Mouse (Mus musculus) spleen, embryonic (tissue): ENCODE measurements around the gene Dcp1b.
"Not testable (repeated sequence)": the region's sequence is repeated elsewhere in the genome, so short reads cannot be mapped to it uniquely, and the experiment has no call there.

Experiments
- CTCF ChIA-PET: fragments of 350-600 bp; sonication (Branson Sonifier 250); formaldehyde crosslinking; loops from one replicate; lab custom pipeline; 2022; lab: Charles Lee

Gene Dcp1b

GRCm38 (mm10) chr6:119194601-119195000, 19.5 kb downstream of the Dcp1b start:
- CTCF ChIA-PET: no interaction called here

- CTCF ChIA-PET: no interaction called here
Measured at GRCm38 (mm10) chr6:119196382-119197305, 21.6 kb downstream of the Dcp1b start, which contains the start of gene Cacna1c. TSS of gene Cacna1c (minus strand) at chr6:119196418.

GRCm38 (mm10) chr6:119198534-119199273, 23.7 kb downstream of the Dcp1b start:
- CTCF ChIA-PET: no interaction called here

GRCm38 (mm10) chr6:119199274-119199879, 24.3 kb downstream of the Dcp1b start:
- CTCF ChIA-PET: no interaction called here

- CTCF ChIA-PET: no interaction called here
Measured at GRCm38 (mm10) chr6:119200362-119200761, 25.3 kb downstream of the Dcp1b start.

GRCm38 (mm10) chr6:119201575-119201974, 26.5 kb downstream of the Dcp1b start:
- CTCF ChIA-PET: no interaction called here

- CTCF ChIA-PET: no interaction called here
Measured at GRCm38 (mm10) chr6:119204286-119204685, 29.2 kb downstream of the Dcp1b start.

GRCm38 (mm10) chr6:119204915-119205314, 29.9 kb downstream of the Dcp1b start:
- CTCF ChIA-PET: no interaction called here

- CTCF ChIA-PET: not testable (repeated sequence)
Measured at GRCm38 (mm10) chr6:119206006-119206405, 31.0 kb downstream of the Dcp1b start.

- CTCF ChIA-PET: interaction anchor here (0.5 kb wide), 1 partner anchor 713 kb away, joined by 7 read pairs; no protein-coding TSS in a partner anchor
Measured at GRCm38 (mm10) chr6:119213375-119213774, 38.3 kb downstream of the Dcp1b start.

- CTCF ChIA-PET: interaction anchor here (0.5 kb wide), 1 partner anchor 712 kb away, joined by 7 read pairs; no protein-coding TSS in a partner anchor
Measured at GRCm38 (mm10) chr6:119214190-119214589, 39.1 kb downstream of the Dcp1b start.

- CTCF ChIA-PET: no interaction called here
Measured at GRCm38 (mm10) chr6:119215040-119215613, 40.1 kb downstream of the Dcp1b start.

GRCm38 (mm10) chr6:119217661-119218060, 42.6 kb downstream of the Dcp1b start:
- CTCF ChIA-PET: no interaction called here

- CTCF ChIA-PET: no interaction called here
Measured at GRCm38 (mm10) chr6:119218591-119218990, 43.5 kb downstream of the Dcp1b start.

GRCm38 (mm10) chr6:119219237-119219870, 44.3 kb downstream of the Dcp1b start:
- CTCF ChIA-PET: interaction anchor here (1.1 to 1.3 kb wide), 3 partner anchors 117 to 225 kb away, joined by 3 read pairs; no protein-coding TSS in a partner anchor

- CTCF ChIA-PET: interaction anchor here (0.8 to 1.5 kb wide), 6 partner anchors 116 to 224 kb away, joined by 3 to 10 read pairs (median 3); no protein-coding TSS in a partner anchor
Measured at GRCm38 (mm10) chr6:119220297-119220696, 45.2 kb downstream of the Dcp1b start.

GRCm38 (mm10) chr6:119224451-119225195, 49.6 kb downstream of the Dcp1b start:
- CTCF ChIA-PET: no interaction called here

- CTCF ChIA-PET: no interaction called here
Measured at GRCm38 (mm10) chr6:119225226-119225625, 50.2 kb downstream of the Dcp1b start.

GRCm38 (mm10) chr6:119225731-119226130, 50.7 kb downstream of the Dcp1b start:
- CTCF ChIA-PET: no interaction called here

GRCm38 (mm10) chr6:119227001-119227400, 51.9 kb downstream of the Dcp1b start:
- CTCF ChIA-PET: no interaction called here
